Mouse (Mus musculus): ENCODE results near the gene Ube2l6.

Gene Ube2l6

GRCm38 (mm10) chr2:84792516-84792915 is 6.1 kb upstream of the Ube2l6 start:
- in situ Hi-C loops (cut with MboI, MseI) = no loop called here

GRCm38 (mm10) chr2:84793154-84793553 is 5.5 kb upstream of the Ube2l6 start:
- in situ Hi-C loops (cut with MboI, MseI) = no loop called here

GRCm38 (mm10) chr2:84793871-84794270 is 4.8 kb upstream of the Ube2l6 start:
- in situ Hi-C loops (cut with MboI, MseI) = no loop called here

- in situ Hi-C loops (cut with MboI, MseI) = no loop called here
Observed at GRCm38 (mm10) chr2:84797833-84798492, 665 bp upstream of the Ube2l6 start.

GRCm38 (mm10) chr2:84799041-84799561 is 473 bp downstream of the Ube2l6 start:
- in situ Hi-C loops (cut with MboI, MseI) = no loop called here

GRCm38 (mm10) chr2:84800304-84800703 is 1.7 kb downstream of the Ube2l6 start:
- in situ Hi-C loops (cut with MboI, MseI) = loop anchor here in 1 of 2 experiments (5.0 kb wide), 1 partner anchor 58 kb away; the partner anchor contains the start of gene Gm19426

GRCm38 (mm10) chr2:84801223-84801622 is 2.6 kb downstream of the Ube2l6 start:
- in situ Hi-C loops (cut with MboI, MseI) = loop anchor here in 1 of 2 experiments (5.0 kb wide), 1 partner anchor 59 kb away; the partner anchor contains the start of gene Gm19426

GRCm38 (mm10) chr2:84803963-84804362 is 5.3 kb downstream of the Ube2l6 start:
- in situ Hi-C loops (cut with MboI, MseI) = loop anchor here in 1 of 2 experiments (5.0 kb wide), 1 partner anchor 62 kb away; the partner anchor contains the start of gene Gm19426

- in situ Hi-C loops (cut with MboI, MseI) = no loop called here
Observed at GRCm38 (mm10) chr2:84806546-84806945, 7.9 kb downstream of the Ube2l6 start.

GRCm38 (mm10) chr2:84809330-84809729 is 10.7 kb downstream of the Ube2l6 start:
- in situ Hi-C loops (cut with MboI, MseI) = no loop called here

GRCm38 (mm10) chr2:84810526-84810885 is 11.9 kb downstream of the Ube2l6 start:
- in situ Hi-C loops (cut with MboI, MseI) = no loop called here

- in situ Hi-C loops (cut with MboI, MseI) = no loop called here
Observed at GRCm38 (mm10) chr2:84810886-84811577, 12.4 kb downstream of the Ube2l6 start.

GRCm38 (mm10) chr2:84811880-84812279 is 13.3 kb downstream of the Ube2l6 start:
- in situ Hi-C loops (cut with MboI, MseI) = no loop called here

GRCm38 (mm10) chr2:84812676-84813075 is 14.0 kb downstream of the Ube2l6 start:
- in situ Hi-C loops (cut with MboI, MseI) = no loop called here

GRCm38 (mm10) chr2:84819861-84820260 is 21.2 kb downstream of the Ube2l6 start:
- in situ Hi-C loops (cut with MboI, MseI) = no loop called here

- in situ Hi-C loops (cut with MboI, MseI) = no loop called here
Observed at GRCm38 (mm10) chr2:84822552-84822951, 23.9 kb downstream of the Ube2l6 start, which contains the start of gene Smtnl1. Gene Smtnl1, minus strand, starts transcription at chr2:84822652.

GRCm38 (mm10) chr2:84823237-84823636 is 24.6 kb downstream of the Ube2l6 start:
- in situ Hi-C loops (cut with MboI, MseI) = no loop called here

GRCm38 (mm10) chr2:84826488-84827282 is 28.1 kb downstream of the Ube2l6 start, which contains the start of gene Timm10:
Gene Timm10, plus strand, starts transcription at chr2:84826997.
- in situ Hi-C loops (cut with MboI, MseI) = no loop called here

GRCm38 (mm10) chr2:84827283-84827920 is 28.8 kb downstream of the Ube2l6 start:
- in situ Hi-C loops (cut with MboI, MseI) = no loop called here

GRCm38 (mm10) chr2:84831666-84832391 is 33.2 kb downstream of the Ube2l6 start:
- in situ Hi-C loops (cut with MboI, MseI) = no loop called here

GRCm38 (mm10) chr2:84837107-84837506 is 38.5 kb downstream of the Ube2l6 start:
- in situ Hi-C loops (cut with MboI, MseI) = no loop called here

Data from T-helper 17 cell (primary cell).